Mouse (Mus musculus): ENCODE data around the gene Zfp651. TPM values are rescaled to one million over a fixed set of nuclear protein-coding genes. Genes with fewer than 3 reads are reported as not detected.

Zfp651 gene
- total RNA-seq, 1 experiment: 8.0 TPM

- in situ Hi-C loops (cut with MboI; ENCODE audit: low sequenced_read_pairs in 2 of 2, unreplicated experiment in 2 of 2): no loop called here
- no peaks in the 10 kb centered on the region for H3K36me3 ChIP-seq (ENCODE audit: control insufficient read depth, insufficient read depth, low read length, poor library complexity, severe bottlenecking)
- TF ChIP-seq ZNF384 (IDR thresholded peaks at IDR 0.05; ENCODE audit: low read depth, low read length) (no peak), ZC3H11A (IDR thresholded peaks at IDR 0.05; ENCODE audit: borderline replicate concordance, low read depth, low read length) (no peak), MAFK (IDR thresholded peaks at IDR 0.05; ENCODE audit: insufficient read depth, low read depth, low read length) (no peak), CHD2 (IDR thresholded peaks at IDR 0.05; ENCODE audit: low read depth, low read length) (no peak), HCFC1 (IDR thresholded peaks at IDR 0.05; ENCODE audit: borderline replicate concordance, insufficient read depth, low read length) (no peak)
- H3K9ac ChIP-seq (ENCODE audit: insufficient read depth, low read depth, low read length, poor library complexity, severe bottlenecking): peak overlapping the region; percentile 85
- DNase-seq (ENCODE audit: low read depth, low spot score): no peak
- H3K27ac ChIP-seq (ENCODE audit: insufficient read depth, low read depth, low read length, poor library complexity, severe bottlenecking): peak overlapping the region; percentile 4; the same call in 1 of the 2 replicates
- no peaks in the 10 kb centered on the region for H3K9me3 ChIP-seq (ENCODE audit: control insufficient read depth, insufficient read depth, low read depth, low read length)
- peak overlapping the region; percentile 54 to 62 for H3K4me3 ChIP-seq (ENCODE audit: insufficient read depth in 1 of 2, low read depth in 1 of 2, low read length in 2 of 2, poor library complexity in 1 of 2, severe bottlenecking in 1 of 2)
- no peaks in the 10 kb centered on the region for H3K4me1 ChIP-seq (ENCODE audit: control insufficient read depth in 2 of 2, insufficient read depth in 2 of 2, low read length in 2 of 2, poor library complexity in 1 of 2)
Observed at GRCm38 (mm10) chr9:121718070-121718705, 40.9 kb upstream of the Zfp651 start.

GRCm38 (mm10) chr9:121718792-121719318 is 40.3 kb upstream of the Zfp651 start, which contains the start of gene Nktr:
Gene Nktr, plus strand, starts transcription at chr9:121719169.
- in situ Hi-C loops (cut with MboI; ENCODE audit: low sequenced_read_pairs in 2 of 2, unreplicated experiment in 2 of 2): no loop called here
- DNase-seq (ENCODE audit: low read depth, low spot score): peak; percentile 96
- Histone ChIP-seq H3K4me1 (ENCODE audit: control insufficient read depth in 2 of 2, insufficient read depth in 2 of 2, low read length in 2 of 2, poor library complexity in 1 of 2) (no peaks in the 10 kb centered on the region), H3K9ac (ENCODE audit: insufficient read depth, low read depth, low read length, poor library complexity, severe bottlenecking) (peak within 1 kb of the TSS; percentile 89), H3K36me3 (ENCODE audit: control insufficient read depth, insufficient read depth, low read length, poor library complexity, severe bottlenecking) (no peaks in the 10 kb centered on the region), H3K27ac (ENCODE audit: insufficient read depth, low read depth, low read length, poor library complexity, severe bottlenecking) (peak within 1 kb of the TSS; percentile 4; the same call in 1 of the 2 replicates), H3K4me3 (ENCODE audit: insufficient read depth in 1 of 2, low read depth in 1 of 2, low read length in 2 of 2, poor library complexity in 1 of 2, severe bottlenecking in 1 of 2) (peak within 1 kb of the TSS; percentile 89 to 92), H3K9me3 (ENCODE audit: control insufficient read depth, insufficient read depth, low read depth, low read length) (no peaks in the 10 kb centered on the region)
- TF ChIP-seq MAFK (IDR thresholded peaks at IDR 0.05; ENCODE audit: insufficient read depth, low read depth, low read length) (no peak), CHD2 (IDR thresholded peaks at IDR 0.05; ENCODE audit: low read depth, low read length) (peak; percentile 94)

GRCm38 (mm10) chr9:121719347-121720331 is 39.5 kb upstream of the Zfp651 start:
- in situ Hi-C loops (cut with MboI; ENCODE audit: low sequenced_read_pairs in 2 of 2, unreplicated experiment in 2 of 2): no loop called here
- H3K4me1 ChIP-seq (ENCODE audit: control insufficient read depth in 2 of 2, insufficient read depth in 2 of 2, low read length in 2 of 2, poor library complexity in 1 of 2): no peaks in the 10 kb centered on the region
- no peaks in the 10 kb centered on the region for H3K36me3 ChIP-seq (ENCODE audit: control insufficient read depth, insufficient read depth, low read length, poor library complexity, severe bottlenecking)
- no peak overlapping the region for H3K27ac ChIP-seq (ENCODE audit: insufficient read depth, low read depth, low read length, poor library complexity, severe bottlenecking)
- H3K4me3 ChIP-seq (ENCODE audit: insufficient read depth in 1 of 2, low read depth in 1 of 2, low read length in 2 of 2, poor library complexity in 1 of 2, severe bottlenecking in 1 of 2): peak overlapping the region; percentile 89 to 92
- TF ChIP-seq MAFK (IDR thresholded peaks at IDR 0.05; ENCODE audit: insufficient read depth, low read depth, low read length) (no peak), ZNF384 (IDR thresholded peaks at IDR 0.05; ENCODE audit: low read depth, low read length) (peak; percentile 92), CHD2 (IDR thresholded peaks at IDR 0.05; ENCODE audit: low read depth, low read length) (peak; percentile 28; the same call in 1 of the 2 replicates)
- H3K9ac ChIP-seq (ENCODE audit: insufficient read depth, low read depth, low read length, poor library complexity, severe bottlenecking): peak overlapping the region; percentile 89
- H3K9me3 ChIP-seq (ENCODE audit: control insufficient read depth, insufficient read depth, low read depth, low read length): no peaks in the 10 kb centered on the region
- no peak for DNase-seq (ENCODE audit: low read depth, low spot score)

GRCm38 (mm10) chr9:121740490-121740889 is 18.6 kb upstream of the Zfp651 start:
- Histone ChIP-seq H3K9ac (ENCODE audit: insufficient read depth, low read depth, low read length, poor library complexity, severe bottlenecking) (no peak overlapping the region), H3K9me3 (ENCODE audit: control insufficient read depth, insufficient read depth, low read depth, low read length) (no peaks in the 10 kb centered on the region), H3K36me3 (ENCODE audit: control insufficient read depth, insufficient read depth, low read length, poor library complexity, severe bottlenecking) (peaks cover 11% of the 10 kb centered on the region), H3K4me3 (ENCODE audit: insufficient read depth in 1 of 2, low read depth in 1 of 2, low read length in 2 of 2, poor library complexity in 1 of 2, severe bottlenecking in 1 of 2) (no peak overlapping the region), H3K4me1 (ENCODE audit: control insufficient read depth in 2 of 2, insufficient read depth in 2 of 2, low read length in 2 of 2, poor library complexity in 1 of 2) (no peaks in the 10 kb centered on the region), H3K27ac (ENCODE audit: insufficient read depth, low read depth, low read length, poor library complexity, severe bottlenecking) (no peak overlapping the region)
- in situ Hi-C loops (cut with MboI; ENCODE audit: low sequenced_read_pairs in 2 of 2, unreplicated experiment in 2 of 2): loop anchor here in 1 of 2 experiments (25.0 kb wide), 1 partner anchor 1272 kb away; the partner anchor contains the start of gene Tmem42
- TF ChIP-seq MAFK (IDR thresholded peaks at IDR 0.05; ENCODE audit: insufficient read depth, low read depth, low read length) (no peak), CHD2 (IDR thresholded peaks at IDR 0.05; ENCODE audit: low read depth, low read length) (no peak), HCFC1 (IDR thresholded peaks at IDR 0.05; ENCODE audit: borderline replicate concordance, insufficient read depth, low read length) (no peak), ZC3H11A (IDR thresholded peaks at IDR 0.05; ENCODE audit: borderline replicate concordance, low read depth, low read length) (no peak), ZNF384 (IDR thresholded peaks at IDR 0.05; ENCODE audit: low read depth, low read length) (no peak)
- no peak for DNase-seq (ENCODE audit: low read depth, low spot score)
